Mouse (Mus musculus) bone marrow macrophage, adult 2 months (primary cell): Measurements from ENCODE around the gene Eva1c.
"Not testable (repeated sequence)": the region's sequence is repeated elsewhere in the genome, so short reads cannot be mapped to it uniquely, and the experiment has no call there.

Experiments used
- CTCF ChIP-seq: IDR thresholded peaks from 2 replicates; pipeline ENCODE4 v1.5.1; 2012; ENCODE audit warnings: low read depth, mild to moderate bottlenecking, low read length, moderate library complexity
- POLR2A ChIP-seq: IDR thresholded peaks from 2 replicates; pipeline ENCODE4 v1.6.1; 2012; ENCODE audit warnings: mild to moderate bottlenecking, low read depth, low read length, borderline replicate concordance

- not testable (repeated sequence) for TF ChIP-seq POLR2A, CTCF
Measured at GRCm38 (mm10) chr16:90823986-90824385, 2.5 kb upstream of the Eva1c start.
